Mouse (Mus musculus) lung, adult 10 weeks (tissue): ENCODE data around the gene Pigv. TPM values are rescaled to one million over a fixed set of nuclear protein-coding genes. Genes with fewer than 3 reads are reported as not detected.

Experiments
- polyA plus RNA-seq: library from polyadenylated mRNA; stranded (reverse); fragments of 350-450 nt; fragmentation: Illumina TruSeq; extraction: RNeasy Lipid Tissue Mini Kit (QIAGEN cat#74804); gene quantifications from one replicate; pipeline ENCODE4 v1.2.3, GENCODE M21; 2014; ENCODE audit warnings: low read depth, low replicate concordance; ENCODE audit not compliant: insufficient read depth

Gene Pigv
- polyA plus RNA-seq, result 10.5 TPM

GRCm38 (mm10) chr4:133671881-133672844 lies at the start of gene Pigv:
TSS of gene Pigv (minus strand) at chr4:133672647.

DNA sequence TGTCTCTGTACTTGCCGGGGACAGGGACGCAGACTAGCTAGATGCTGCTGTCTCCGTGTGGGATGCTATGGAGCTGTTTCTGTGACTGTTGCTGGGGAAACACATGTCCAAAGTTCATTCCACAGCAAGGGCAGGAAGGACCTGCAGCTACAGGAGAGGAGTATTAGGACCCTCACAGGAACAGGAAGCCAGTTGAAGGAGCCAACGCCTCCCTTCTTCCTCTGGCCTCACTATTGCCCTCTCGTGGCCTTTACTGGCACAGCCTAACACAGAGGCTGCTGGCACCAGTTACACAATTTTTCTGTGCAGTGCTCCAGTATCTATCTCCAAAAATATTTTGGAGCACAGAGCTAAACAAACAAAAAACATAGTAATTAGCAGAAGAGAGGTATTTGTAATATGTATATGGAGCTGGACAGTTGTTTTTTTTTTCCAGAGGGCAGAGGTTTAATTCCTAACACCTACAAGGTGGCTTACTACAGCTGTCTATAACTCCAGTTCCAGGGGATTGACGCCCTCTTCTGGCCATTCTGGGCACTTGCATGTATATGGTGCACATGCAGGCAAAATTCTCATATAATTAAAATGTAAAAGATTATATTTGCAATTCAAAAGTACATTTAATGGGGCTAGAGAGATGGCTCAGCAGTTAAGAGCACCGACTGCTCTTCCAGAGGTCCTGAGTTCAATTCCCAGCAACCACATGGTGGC lies 22.3 kb downstream of the Pigv start, which contains the start of gene Zdhhc18:
Zdhhc18 (minus strand) TSS at position 166 of the 711 bp plus-strand sequence.

Other genes starting within 250 kb of the Pigv start
- gene Tent5b, start 192.5 kb downstream of the Pigv start, polyA plus RNA-seq, result 8.4 TPM
- 7.2 TPM for gene Trnp1, start 174.1 kb downstream of the Pigv start, polyA plus RNA-seq
- gene Kdf1, start 153.7 kb downstream of the Pigv start, polyA plus RNA-seq, result 8.1 TPM
- 118 TPM for gene Nudc, start 126.7 kb downstream of the Pigv start, polyA plus RNA-seq
- gene Nr0b2, start 119.3 kb downstream of the Pigv start, polyA plus RNA-seq, result not detected
- 4.2 TPM for gene Gpatch3, start 97.9 kb downstream of the Pigv start, polyA plus RNA-seq
- gene Gpn2, start 88.3 kb downstream of the Pigv start, polyA plus RNA-seq, result 16.5 TPM
- gene Sfn, start 70.5 kb downstream of the Pigv start, polyA plus RNA-seq, result 20.8 TPM
- 27.5 TPM for gene Zdhhc18, start 22.5 kb downstream of the Pigv start, polyA plus RNA-seq
- gene Arid1a, start 84.1 kb upstream of the Pigv start, polyA plus RNA-seq, result 10.9 TPM
- gene Rps6ka1, start 215.2 kb upstream of the Pigv start, polyA plus RNA-seq, result 23.5 TPM